ENCODE assay signal across 23 mouse cellular contexts in the genomic region with DNA sequence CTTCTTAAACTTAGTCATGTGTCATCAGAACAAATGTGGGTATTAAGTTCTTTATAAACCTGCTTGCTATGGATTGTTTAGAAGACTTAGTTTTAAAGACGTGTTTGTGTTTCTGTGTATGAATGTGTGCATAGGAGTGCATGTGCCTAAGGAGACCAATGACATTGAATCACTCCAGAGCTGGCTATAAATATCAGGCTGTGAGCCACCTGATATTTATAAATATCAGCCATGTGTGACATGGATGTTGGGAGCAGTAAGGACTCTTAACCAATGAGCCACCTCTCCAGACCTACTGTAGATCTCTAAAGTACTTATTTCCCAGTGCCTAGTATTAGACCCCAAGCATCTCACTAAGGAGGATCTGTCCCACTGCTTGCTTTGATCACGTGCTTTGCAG. TPM values are rescaled to one million over a fixed set of nuclear protein-coding genes. Genes with fewer than 3 reads are reported as not detected.
DNase-seq lines count a peak whose midpoint lies in the region; ATAC-seq and TF ChIP-seq lines count a peak whose summit lies in the region.
"Had no signal": no experiment of that assay in that cellular context is flagged by ENCODE, and none has a peak within 500 bp of the region (broad histone marks: within the 10 kb centered on the region; RNA-seq: fewer than 3 reads in every experiment).

No protein-coding gene starts in this region.

- 69% methylated on average over 2 of the region's 2 CpGs for WGBS in heart, embryonic 16.5 days

- TF ChIP-seq CTCF in gastrocnemius, adult 2 months (IDR thresholded peaks at IDR 0.05), result no peak

- no peak overlapping the region for H3K4me2 ChIP-seq in heart, embryonic 16.5 days (ENCODE audit: low read depth, low read length)
- H3K4me2 ChIP-seq: embryonic facial prominence, embryonic 12.5 days; forebrain, embryonic 15.5 days; hindbrain, embryonic 13.5 days had no signal

- H3K9me3 ChIP-seq in heart, embryonic 16.5 days (replicated peaks; ENCODE audit: control insufficient read depth, low read length), result no peaks in the 10 kb centered on the region
- H3K9me3 ChIP-seq: embryonic facial prominence, embryonic 12.5 days; forebrain, embryonic 15.5 days; hindbrain, embryonic 13.5 days had no signal

- peaks cover 28% of the 10 kb centered on the region for H3K36me3 ChIP-seq in heart, embryonic 16.5 days (ENCODE audit: control insufficient read depth, insufficient read depth)

- H3K27me3 ChIP-seq in heart, embryonic 16.5 days (ENCODE audit: control insufficient read depth, insufficient read depth, low read length), result no peaks in the 10 kb centered on the region
- H3K27me3 ChIP-seq: embryonic facial prominence, embryonic 12.5 days; forebrain, embryonic 15.5 days; hindbrain, embryonic 13.5 days had no signal

- intact Hi-C loops in gastrocnemius, adult 2 months (cut with DNase I), result no loop called here
- intact Hi-C loops in gastrocnemius, postnatal 36 days (cut with DNase I), result no loop called here
- intact Hi-C loops in heart, postnatal 25 days (cut with DNase I), result no loop called here
- intact Hi-C loops in left cerebral cortex, postnatal 25 days (cut with DNase I), result no loop called here

- no peak overlapping the region for H3K9ac ChIP-seq in heart, embryonic 16.5 days (ENCODE audit: low read length)
- H3K9ac ChIP-seq: embryonic facial prominence, embryonic 12.5 days; forebrain, embryonic 15.5 days; hindbrain, embryonic 13.5 days had no signal

- peak overlapping the region; percentile 3; the same call in 1 of the 2 replicates for H3K4me3 ChIP-seq in gastrocnemius, adult 2 months
- no peak overlapping the region for H3K4me3 ChIP-seq in heart, embryonic 16.5 days (ENCODE audit: low read length)
- H3K4me3 ChIP-seq: embryonic facial prominence, embryonic 12.5 days; forebrain, embryonic 15.5 days; hindbrain, embryonic 13.5 days had no signal

- peak; percentile 72 for ATAC-seq in heart, embryonic 16.5 days (replicated peaks; ENCODE audit: extremely low read depth, insufficient read depth, low FRiP score)
- ATAC-seq: forebrain, embryonic 15.5 days; hindbrain, postnatal 0 days had no signal

- DNase-seq in gastrocnemius, adult 2 months, result no peak
- no peak for DNase-seq in gastrocnemius, postnatal 36 days
- peak; percentile 33 for DNase-seq in heart, adult 8-10 months (ENCODE audit: low spot score)
- no peak for DNase-seq in heart, postnatal 25 days (ENCODE audit: low spot score)
- DNase-seq in skeletal muscle tissue, adult 2 months (ENCODE audit: low read depth, low spot score), result peak; percentile 21
- no peak for DNase-seq in left cerebral cortex, postnatal 25 days (ENCODE audit: low spot score in 2 of 2)
- DNase-seq: adrenal gland, postnatal 10 days; cerebellum, adult 11-12 months; cerebellum, adult 9-10 months; cerebellum, postnatal 25 days; kidney, adult 11 months; kidney, adult 9 months had no signal

- peak overlapping the region; percentile 86 for H3K27ac ChIP-seq in gastrocnemius, adult 2 months
- peak overlapping the region; percentile 57; the same call in 1 of the 2 replicates for H3K27ac ChIP-seq in heart, embryonic 16.5 days (ENCODE audit: low read length)
- H3K27ac ChIP-seq: embryonic facial prominence, embryonic 12.5 days; forebrain, embryonic 15.5 days; hindbrain, embryonic 13.5 days; hindbrain, postnatal 0 days had no signal

- H3K4me1 ChIP-seq in heart, embryonic 16.5 days (ENCODE audit: control insufficient read depth, insufficient read depth, low read length), result peaks cover 5% of the 10 kb centered on the region
- H3K4me1 ChIP-seq: embryonic facial prominence, embryonic 12.5 days; forebrain, embryonic 15.5 days; hindbrain, embryonic 13.5 days had no signal

RNA-seq across cellular contexts. Expression of a gene that starts 12.0 kb away (rescaled TPM):
- total RNA-seq in gastrocnemius, adult 2 months (2021), result 10 to 100 TPM; 93.2 to 98.3 TPM
- total RNA-seq in gastrocnemius, postnatal 36 days (2021), result 10 to 100 TPM; 77.9 to 88.6 TPM
- total RNA-seq in heart, adult 8-10 months (2022), result 100 to 1,000 TPM; 116 to 140 (median 123) TPM
- total RNA-seq in heart, postnatal 25 days (2021), result 100 to 1,000 TPM; 118 to 126 TPM
- polyA plus RNA-seq in heart, embryonic 16.5 days (2015; fragmentation: Nextera tagmentation; extraction: Ambion mirVana), result 405 and 421 TPM in 2 replicates
- total RNA-seq in left cerebral cortex, postnatal 25 days (2021), result 10 to 100 TPM; 92.5 to 93.7 TPM

RNA-seq across cellular contexts. Expression of a gene that starts 46.6 kb away (rescaled TPM):
- not detected for total RNA-seq in gastrocnemius, adult 2 months (2021)
- not detected for total RNA-seq in gastrocnemius, postnatal 36 days (2021)
- total RNA-seq in heart, adult 8-10 months (2022), result under 1 TPM in 1 of 4 experiments, not detected in 3; 0.11 TPM
- total RNA-seq in heart, postnatal 25 days (2021), result not detected
- not detected in 2 replicates for polyA plus RNA-seq in heart, embryonic 16.5 days (2015; fragmentation: Nextera tagmentation; extraction: Ambion mirVana)
- not detected for total RNA-seq in left cerebral cortex, postnatal 25 days (2021)
- total RNA-seq: adrenal gland, postnatal 10 days; gastrocnemius, postnatal 4 days; hematopoietic stem cell, adult 5-6 weeks; hindbrain, postnatal 0 days; MEL had no signal
- polyA plus RNA-seq: C2C12; cortical plate, adult 2 months; embryonic facial prominence, embryonic 12.5 days; intestine, embryonic 14.5 days had no signal

Comparison
In these comparisons a context has a peak if more than half of its experiments do, and no peak if none do; other contexts are left out.
1. DNase-seq: peak in heart, adult 8-10 months (single experiment) and skeletal muscle tissue, adult 2 months (single experiment); none in gastrocnemius, adult 2 months (single experiment), gastrocnemius, postnatal 36 days (0 of 2), heart, postnatal 25 days (single experiment) and left cerebral cortex, postnatal 25 days (0 of 2).